In the genomic region with DNA sequence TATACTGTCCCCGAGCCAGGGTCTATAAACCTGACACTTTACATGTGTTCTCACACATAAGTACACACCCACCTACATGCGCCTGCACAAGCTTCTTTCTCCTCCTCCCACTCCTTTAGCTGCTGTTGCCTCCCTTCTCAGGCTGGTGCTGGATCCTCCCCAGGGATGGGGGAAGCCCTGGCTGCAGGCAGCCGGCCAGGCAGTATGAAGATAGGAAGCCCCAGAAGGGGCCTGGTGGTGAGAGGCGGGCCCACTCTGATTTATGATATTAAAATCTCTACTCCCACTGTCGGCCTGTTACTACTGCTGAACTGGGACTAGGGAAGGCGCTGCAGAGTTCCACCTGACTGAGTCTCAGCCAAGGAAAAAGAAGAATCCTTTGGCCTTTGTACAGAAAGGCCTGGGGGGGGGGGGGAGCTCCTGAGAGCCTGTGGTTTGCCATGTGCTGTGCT, we compare ENCODE assay signal across 8 mouse cellular contexts. TPM values are rescaled to one million over a fixed set of nuclear protein-coding genes. Genes with fewer than 3 reads are reported as not detected.
A peak's percentile ranks its signal among the peaks of the same experiment; 100 is the strongest.
DNase-seq lines count a peak whose midpoint lies in the region; ATAC-seq and TF ChIP-seq lines count a peak whose summit lies in the region.

No protein-coding gene starts in this region.

- WGBS in lung, embryonic 15.5 days: 17% methylated on average over 6 of the region's 6 CpGs
- 40% methylated on average over 6 of the region's 6 CpGs for WGBS in heart, embryonic 10.5 days
- 21% methylated on average over 6 of the region's 6 CpGs for WGBS in liver, embryonic 13.5 days (ENCODE audit: insufficient replicate concordance)
- WGBS in stomach, postnatal 0 days: 12% methylated on average over 6 of the region's 6 CpGs

- H3K27me3 ChIP-seq in lung, embryonic 15.5 days: peaks cover 27% of the 10 kb centered on the region
- peaks cover 32% of the 10 kb centered on the region for H3K27me3 ChIP-seq in heart, embryonic 10.5 days (ENCODE audit: insufficient read depth, poor library complexity, severe bottlenecking)
- peaks cover 27% of the 10 kb centered on the region for H3K27me3 ChIP-seq in liver, embryonic 13.5 days
- H3K27me3 ChIP-seq in stomach, postnatal 0 days (ENCODE audit: control insufficient read depth, insufficient read depth, low read length): no peaks in the 10 kb centered on the region

- peaks cover 41% of the 10 kb centered on the region for H3K4me1 ChIP-seq in lung, embryonic 15.5 days
- H3K4me1 ChIP-seq in heart, embryonic 10.5 days: peaks cover 75% of the 10 kb centered on the region
- H3K4me1 ChIP-seq in liver, embryonic 13.5 days (replicated peaks): peaks cover 92% of the 10 kb centered on the region
- no peaks in the 10 kb centered on the region; the same call in 1 of the 2 replicates for H3K4me1 ChIP-seq in stomach, postnatal 0 days (replicated peaks; ENCODE audit: control insufficient read depth, insufficient read depth)

- no peak for TF ChIP-seq CTCF in stomach, postnatal 0 days (IDR thresholded peaks at IDR 0.05; ENCODE audit: low read depth)

- H3K27ac ChIP-seq in lung, embryonic 15.5 days: peak overlapping the region; percentile 79
- peak overlapping the region; percentile 83 for H3K27ac ChIP-seq in heart, embryonic 10.5 days
- H3K27ac ChIP-seq in liver, embryonic 13.5 days: peak overlapping the region; percentile 98
- H3K27ac ChIP-seq in stomach, postnatal 0 days (replicated peaks): peak overlapping the region; percentile 83

- H3K4me3 ChIP-seq in lung, embryonic 15.5 days: peak overlapping the region; percentile 59; the same call in 1 of the 2 replicates
- H3K4me3 ChIP-seq in heart, embryonic 10.5 days: peak overlapping the region; percentile 73
- H3K4me3 ChIP-seq in liver, embryonic 13.5 days (replicated peaks): peak overlapping the region; percentile 72
- H3K4me3 ChIP-seq in stomach, postnatal 0 days (ENCODE audit: low read depth, low read length): no peak overlapping the region

- peak overlapping the region; percentile 90 for H3K4me2 ChIP-seq in lung, embryonic 15.5 days
- peak overlapping the region; percentile 99 for H3K4me2 ChIP-seq in liver, embryonic 13.5 days
- H3K4me2 ChIP-seq in stomach, postnatal 0 days (replicated peaks; ENCODE audit: low read depth): peak overlapping the region; percentile 69; the same call in 1 of the 2 replicates

- 0 out of 2 replicates have a peak, but pooled peaks cover 9% of the 10 kb centered on the region for H3K36me3 ChIP-seq in lung, embryonic 15.5 days
- H3K36me3 ChIP-seq in heart, embryonic 10.5 days: peaks cover 20% of the 10 kb centered on the region
- H3K36me3 ChIP-seq in liver, embryonic 13.5 days: peaks cover 29% of the 10 kb centered on the region
- H3K36me3 ChIP-seq in stomach, postnatal 0 days (ENCODE audit: control insufficient read depth, insufficient read depth, low read length): peaks cover 2% of the 10 kb centered on the region; the same call in 1 of the 2 replicates

- no peak for DNase-seq in lung, adult 18-20 months
- DNase-seq in heart, embryonic 10.5 days (ENCODE audit: low spot score): peak; percentile 85
- peak; percentile 51 to 79 for DNase-seq in kidney, postnatal 25 days
- DNase-seq in liver, embryonic 13.5 days: peak; percentile 48
- DNase-seq in stomach, postnatal 0 days (ENCODE audit: low spot score): peak; percentile 54
- no peak for DNase-seq in gastrocnemius, postnatal 36 days
- DNase-seq in spleen, adult 12 weeks (ENCODE audit: low spot score): no peak

- H3K9me3 ChIP-seq in lung, embryonic 15.5 days: no peaks in the 10 kb centered on the region
- H3K9me3 ChIP-seq in heart, embryonic 10.5 days: no peaks in the 10 kb centered on the region
- no peaks in the 10 kb centered on the region for H3K9me3 ChIP-seq in liver, embryonic 13.5 days (replicated peaks)
- no peaks in the 10 kb centered on the region for H3K9me3 ChIP-seq in stomach, postnatal 0 days (ENCODE audit: control insufficient read depth, low read length)

- no peak for TF ChIP-seq EP300 in stomach, postnatal 0 days (optimal IDR thresholded peaks at IDR 0.05)

- intact Hi-C loops in gastrocnemius, postnatal 36 days (cut with DNase I): no loop called here

- no peak overlapping the region for H3K9ac ChIP-seq in lung, embryonic 15.5 days
- H3K9ac ChIP-seq in liver, embryonic 13.5 days: peak overlapping the region; percentile 92
- H3K9ac ChIP-seq in stomach, postnatal 0 days (ENCODE audit: low read length): no peak overlapping the region

- peak; percentile 51 for ATAC-seq in lung, embryonic 15.5 days (ENCODE audit: borderline replicate concordance, extremely low read depth, low FRiP score, low TSS enrichment)
- ATAC-seq in liver, embryonic 13.5 days (ENCODE audit: low read depth): peak; percentile 15
- ATAC-seq in stomach, postnatal 0 days (ENCODE audit: low FRiP score, low TSS enrichment): peak; percentile 33

RNA-seq across cellular contexts. Expression of a gene that starts 1.1 kb away (rescaled TPM):
- polyA plus RNA-seq in lung, embryonic 15.5 days (2015; fragmentation: Nextera tagmentation; extraction: Ambion mirVana): 3.7 and 5.0 TPM in 2 replicates
- 13.9 and 14.8 TPM in 2 replicates for polyA plus RNA-seq in heart, embryonic 10.5 days (2016; fragmentation: Nextera tagmentation; extraction: Ambion mirVana)
- 5.5 and 7.9 TPM in 2 replicates for polyA plus RNA-seq in liver, embryonic 13.5 days (2015; fragmentation: Nextera tagmentation; extraction: Ambion mirVana)
- 15.9 and 18.4 TPM in 2 replicates for polyA plus RNA-seq in stomach, postnatal 0 days (2015; fragmentation: Nextera tagmentation; extraction: Ambion mirVana)
- total RNA-seq in gastrocnemius, postnatal 36 days (2021): under 1 TPM; 0.10 to 0.15 TPM

RNA-seq across cellular contexts. Expression of a gene that starts 5.8 kb away (rescaled TPM):
- polyA plus RNA-seq in lung, embryonic 15.5 days (2015; fragmentation: Nextera tagmentation; extraction: Ambion mirVana): 127 and 128 TPM in 2 replicates
- polyA plus RNA-seq in heart, embryonic 10.5 days (2016; fragmentation: Nextera tagmentation; extraction: Ambion mirVana): 130 and 137 TPM in 2 replicates
- 98.5 and 99.4 TPM in 2 replicates for polyA plus RNA-seq in liver, embryonic 13.5 days (2015; fragmentation: Nextera tagmentation; extraction: Ambion mirVana)
- 141 and 157 TPM in 2 replicates for polyA plus RNA-seq in stomach, postnatal 0 days (2015; fragmentation: Nextera tagmentation; extraction: Ambion mirVana)
- total RNA-seq in gastrocnemius, postnatal 36 days (2021): 10 to 100 TPM; 36.2 to 39.4 TPM

RNA-seq across cellular contexts. Expression of a gene that starts 13.5 kb away (rescaled TPM):
- 264 and 286 TPM in 2 replicates for polyA plus RNA-seq in lung, embryonic 15.5 days (2015; fragmentation: Nextera tagmentation; extraction: Ambion mirVana)
- polyA plus RNA-seq in heart, embryonic 10.5 days (2016; fragmentation: Nextera tagmentation; extraction: Ambion mirVana): 166 and 202 TPM in 2 replicates
- 23.4 and 25.4 TPM in 2 replicates for polyA plus RNA-seq in liver, embryonic 13.5 days (2015; fragmentation: Nextera tagmentation; extraction: Ambion mirVana)
- polyA plus RNA-seq in stomach, postnatal 0 days (2015; fragmentation: Nextera tagmentation; extraction: Ambion mirVana): 62.3 and 64.9 TPM in 2 replicates
- total RNA-seq in gastrocnemius, postnatal 36 days (2021): 10 to 100 TPM; 35.3 to 38.3 TPM

RNA-seq across cellular contexts. Expression of a gene that starts 19.5 kb away (rescaled TPM):
- 1.3 and 1.7 TPM in 2 replicates for polyA plus RNA-seq in lung, embryonic 15.5 days (2015; fragmentation: Nextera tagmentation; extraction: Ambion mirVana)
- 0.79 and 1.6 TPM in 2 replicates for polyA plus RNA-seq in heart, embryonic 10.5 days (2016; fragmentation: Nextera tagmentation; extraction: Ambion mirVana)
- 0.63 and 0.85 TPM in 2 replicates for polyA plus RNA-seq in liver, embryonic 13.5 days (2015; fragmentation: Nextera tagmentation; extraction: Ambion mirVana)
- polyA plus RNA-seq in stomach, postnatal 0 days (2015; fragmentation: Nextera tagmentation; extraction: Ambion mirVana): 0.30 and 0.33 TPM in 2 replicates
- total RNA-seq in gastrocnemius, postnatal 36 days (2021): under 1 TPM; 0.10 to 0.15 TPM

RNA-seq across cellular contexts. Expression of a gene that starts 19.6 kb away (rescaled TPM):
- 189 and 194 TPM in 2 replicates for polyA plus RNA-seq in lung, embryonic 15.5 days (2015; fragmentation: Nextera tagmentation; extraction: Ambion mirVana)
- polyA plus RNA-seq in heart, embryonic 10.5 days (2016; fragmentation: Nextera tagmentation; extraction: Ambion mirVana): 189 and 198 TPM in 2 replicates
- 125 TPM in 2 replicates for polyA plus RNA-seq in liver, embryonic 13.5 days (2015; fragmentation: Nextera tagmentation; extraction: Ambion mirVana)
- polyA plus RNA-seq in stomach, postnatal 0 days (2015; fragmentation: Nextera tagmentation; extraction: Ambion mirVana): 175 and 180 TPM in 2 replicates
- 10 to 100 TPM; 64.3 to 71.4 TPM for total RNA-seq in gastrocnemius, postnatal 36 days (2021)

Comparison
In these comparisons a context has a peak if more than half of its experiments do, and no peak if none do; other contexts are left out.
1. DNase-seq: peak in heart, embryonic 10.5 days (single experiment), kidney, postnatal 25 days (2 of 2), liver, embryonic 13.5 days (single experiment) and stomach, postnatal 0 days (single experiment); none in lung, adult 18-20 months (0 of 2), gastrocnemius, postnatal 36 days (0 of 2) and spleen, adult 12 weeks (single experiment).
2. Peak in every context shown above with its lines, with median percentiles within 50 percentile points of each other: ATAC-seq, H3K27ac ChIP-seq and H3K4me2 ChIP-seq.